Mouse (Mus musculus): Measurements from ENCODE around the gene Nalcn. TPM values are rescaled to one million over a fixed set of nuclear protein-coding genes. Genes with fewer than 3 reads are reported as not detected.

The Nalcn gene
- polyA plus RNA-seq, 1 experiment = 1.4 TPM

Other genes starting within 250 kb of the Nalcn start
- 9.5 and 11.9 TPM in 2 replicates for gene Itgbl1, start 32.8 kb upstream of the Nalcn start, polyA plus RNA-seq (2012; rRNA removed)

Measured in gonadal fat pad, adult 2 months (tissue).